Mouse (Mus musculus) heart, embryonic 10.5 days (tissue): ENCODE results near the gene Lysmd1. TPM values are rescaled to one million over a fixed set of nuclear protein-coding genes. Genes with fewer than 3 reads are reported as not detected.

Source experiments
- DNase-seq: peaks from one replicate; pipeline ENCODE4 v3.0.0-alpha.2; 2017; ENCODE audit warnings: low spot score
- H3K27ac ChIP-seq: fragments of 300-500 bp; sonication (generic); 2 replicates; pipeline ENCODE4 v1.5.1; 2016; ENCODE audit warnings: mild to moderate bottlenecking
- H3K27me3 ChIP-seq: fragments of 300-500 bp; sonication (generic); 2 replicates; pipeline ENCODE4 v1.6.1; 2016; ENCODE audit warnings: mild to moderate bottlenecking; ENCODE audit not compliant: poor library complexity, insufficient read depth, severe bottlenecking
- H3K36me3 ChIP-seq: fragments of 300-500 bp; sonication (generic); 2 replicates; pipeline ENCODE4 v1.6.1; 2016; ENCODE audit warnings: mild to moderate bottlenecking, moderate library complexity
- H3K4me1 ChIP-seq: fragments of 300-500 bp; sonication (generic); 2 replicates; pipeline ENCODE4 v1.6.1; 2016; ENCODE audit warnings: mild to moderate bottlenecking
- H3K4me3 ChIP-seq: fragments of 300-500 bp; sonication (generic); 2 replicates; pipeline ENCODE4 v1.5.1; 2016; ENCODE audit warnings: mild to moderate bottlenecking, moderate library complexity
- H3K9me3 ChIP-seq: fragments of 300-500 bp; sonication (generic); 2 replicates; pipeline ENCODE4 v1.6.1; 2016; ENCODE audit warnings: mild to moderate bottlenecking, moderate library complexity
- WGBS: fragments of 180-500 bp; shearing (Covaris S2); methylation state at CpG from one replicate; pipeline ENCODE4 v1.1.7; 2016; 5-methylcytosine and 5-hydroxymethylcytosine counted together
- polyA plus RNA-seq: library from polyadenylated mRNA; unstranded; fragments of >200 nt; fragmentation: Nextera tagmentation; extraction: Ambion mirVana; gene quantifications from 2 replicates; pipeline ENCODE4 v1.2.1, GENCODE M21; 2016

Lysmd1 gene
- polyA plus RNA-seq, 1 experiment from 2014 or later: 10.1 TPM

GRCm38 (mm10) chr3:95141474-95141873, 7.6 kb downstream of the Lysmd1 start:
- DNase-seq: no peak
- WGBS: 89% methylated on average over 9 of the region's 9 CpGs
- Histone ChIP-seq H3K36me3 (peaks cover 16% of the 10 kb centered on the region), H3K4me3 (no peak overlapping the region), H3K27ac (no peak overlapping the region), H3K9me3 (no peaks in the 10 kb centered on the region), H3K27me3 (no peaks in the 10 kb centered on the region), H3K4me1 (peaks cover 10% of the 10 kb centered on the region)

- no peak within 1 kb of the TSS for H3K27ac ChIP-seq
- no peak within 1 kb of the TSS for H3K4me3 ChIP-seq
- no peaks in the 10 kb centered on the region for H3K9me3 ChIP-seq
- H3K36me3 ChIP-seq: peaks cover 16% of the 10 kb centered on the region
- no peaks in the 10 kb centered on the region for H3K27me3 ChIP-seq
- H3K4me1 ChIP-seq: peaks cover 10% of the 10 kb centered on the region
- WGBS: 80% methylated on average over 10 of the region's 10 CpGs
- no peak for DNase-seq
Measured at GRCm38 (mm10) chr3:95141952-95142616, 8.2 kb downstream of the Lysmd1 start, which contains the start of gene Tnfaip8l2. Gene Tnfaip8l2, minus strand, starts transcription at chr3:95142360.

- no peak for DNase-seq
- no peaks in the 10 kb centered on the region for H3K27me3 ChIP-seq
- H3K4me1 ChIP-seq: peaks cover 10% of the 10 kb centered on the region
- 10% methylated on average over 5 of the region's 5 CpGs for WGBS
- H3K36me3 ChIP-seq: peaks cover 16% of the 10 kb centered on the region
- no peaks in the 10 kb centered on the region for H3K9me3 ChIP-seq
- H3K27ac ChIP-seq: no peak overlapping the region
- H3K4me3 ChIP-seq: no peak overlapping the region
Measured at GRCm38 (mm10) chr3:95142617-95143011, 8.7 kb downstream of the Lysmd1 start.

GRCm38 (mm10) chr3:95147924-95148323, 14.0 kb downstream of the Lysmd1 start:
- DNase-seq: no peak
- H3K9me3 ChIP-seq: no peaks in the 10 kb centered on the region
- no peaks in the 10 kb centered on the region for H3K36me3 ChIP-seq
- H3K4me1 ChIP-seq: no peaks in the 10 kb centered on the region
- no peak overlapping the region for H3K27ac ChIP-seq
- 62% methylated on average over 3 of the region's 3 CpGs for WGBS
- no peak overlapping the region for H3K4me3 ChIP-seq
- H3K27me3 ChIP-seq: no peaks in the 10 kb centered on the region

- Histone ChIP-seq H3K27me3 (no peaks in the 10 kb centered on the region), H3K4me3 (no peak overlapping the region), H3K27ac (no peak overlapping the region), H3K4me1 (no peaks in the 10 kb centered on the region), H3K9me3 (no peaks in the 10 kb centered on the region), H3K36me3 (no peaks in the 10 kb centered on the region)
- no peak for DNase-seq
- WGBS: 49% methylated on average over 4 of the region's 4 CpGs
Measured at GRCm38 (mm10) chr3:95153874-95154273, 20.0 kb downstream of the Lysmd1 start.

- Histone ChIP-seq H3K4me3 (peak overlapping the region; percentile 87), H3K27me3 (peaks cover 19% of the 10 kb centered on the region), H3K36me3 (0 out of 2 replicates have a peak, but pooled peaks cover 4% of the 10 kb centered on the region), H3K27ac (peak overlapping the region; percentile 77; the same call in 1 of the 2 replicates), H3K9me3 (no peaks in the 10 kb centered on the region), H3K4me1 (peaks cover 42% of the 10 kb centered on the region)
- 11% methylated on average over 8 of the region's 8 CpGs for WGBS
- DNase-seq: no peak
Measured at GRCm38 (mm10) chr3:95159511-95159986, 25.7 kb downstream of the Lysmd1 start.

- no peaks in the 10 kb centered on the region for H3K9me3 ChIP-seq
- peak; percentile 96 for DNase-seq
- H3K36me3 ChIP-seq: 0 out of 2 replicates have a peak, but pooled peaks cover 5% of the 10 kb centered on the region
- H3K4me3 ChIP-seq: peak within 1 kb of the TSS; percentile 87
- H3K4me1 ChIP-seq: peaks cover 44% of the 10 kb centered on the region
- H3K27ac ChIP-seq: peak within 1 kb of the TSS; percentile 77
- under 1% methylated on average over 66 of the region's 66 CpGs for whole genome bisulfite sequencing
- peaks cover 19% of the 10 kb centered on the region for H3K27me3 ChIP-seq
Measured at GRCm38 (mm10) chr3:95159987-95160963, 26.4 kb downstream of the Lysmd1 start, which contains the start of gene Sema6c. Gene Sema6c, plus strand, starts transcription at chr3:95160457.

- WGBS: under 1% methylated on average over 30 of the region's 30 CpGs
- H3K9me3 ChIP-seq: no peaks in the 10 kb centered on the region
- H3K4me1 ChIP-seq: peaks cover 44% of the 10 kb centered on the region
- peak overlapping the region; percentile 77 for H3K27ac ChIP-seq
- peaks cover 19% of the 10 kb centered on the region for H3K27me3 ChIP-seq
- peak; percentile 76 for DNase-seq
- peak overlapping the region; percentile 87 for H3K4me3 ChIP-seq
- peaks cover 11% of the 10 kb centered on the region; the same call in 1 of the 2 replicates for H3K36me3 ChIP-seq
Measured at GRCm38 (mm10) chr3:95161041-95161551, 27.2 kb downstream of the Lysmd1 start.

GRCm38 (mm10) chr3:95161618-95162344, 27.9 kb downstream of the Lysmd1 start:
- DNase-seq: peak; percentile 73
- Histone ChIP-seq H3K27ac (peak overlapping the region; percentile 77), H3K4me3 (peak overlapping the region; percentile 87), H3K9me3 (no peaks in the 10 kb centered on the region), H3K4me1 (peaks cover 44% of the 10 kb centered on the region), H3K27me3 (peaks cover 19% of the 10 kb centered on the region), H3K36me3 (peaks cover 11% of the 10 kb centered on the region; the same call in 1 of the 2 replicates)
- 11% methylated on average over 9 of the region's 9 CpGs for WGBS

GRCm38 (mm10) chr3:95162345-95162628, 28.4 kb downstream of the Lysmd1 start:
- DNase-seq: peak; percentile 61
- WGBS: 46% methylated on average over 2 of the region's 2 CpGs
- Histone ChIP-seq H3K27me3 (peaks cover 20% of the 10 kb centered on the region), H3K36me3 (peaks cover 16% of the 10 kb centered on the region), H3K4me1 (peaks cover 44% of the 10 kb centered on the region), H3K27ac (no peak overlapping the region), H3K9me3 (no peaks in the 10 kb centered on the region), H3K4me3 (peak overlapping the region; percentile 87; the same call in 1 of the 2 replicates)

GRCm38 (mm10) chr3:95163419-95164255, 29.7 kb downstream of the Lysmd1 start:
- peaks cover 33% of the 10 kb centered on the region for H3K27me3 ChIP-seq
- WGBS: 37% methylated on average over 11 of the region's 11 CpGs
- peaks cover 44% of the 10 kb centered on the region for H3K4me1 ChIP-seq
- H3K36me3 ChIP-seq: peaks cover 26% of the 10 kb centered on the region
- peak overlapping the region; percentile 13; the same call in 1 of the 2 replicates for H3K27ac ChIP-seq
- no peaks in the 10 kb centered on the region for H3K9me3 ChIP-seq
- DNase-seq: peak; percentile 68
- no peak overlapping the region for H3K4me3 ChIP-seq

GRCm38 (mm10) chr3:95164256-95164550, 30.3 kb downstream of the Lysmd1 start:
- Histone ChIP-seq H3K27me3 (peaks cover 39% of the 10 kb centered on the region), H3K36me3 (peaks cover 27% of the 10 kb centered on the region), H3K27ac (no peak overlapping the region), H3K4me1 (peaks cover 44% of the 10 kb centered on the region), H3K4me3 (no peak overlapping the region), H3K9me3 (no peaks in the 10 kb centered on the region)
- 76% methylated on average over 5 of the region's 5 CpGs for WGBS
- DNase-seq: no peak
